Comparison of ENCODE assay signal across 8 mouse cellular contexts in genomic region chr8:110266741-110267140, GRCm38 (mm10). TPM values are rescaled to one million over a fixed set of nuclear protein-coding genes. Genes with fewer than 3 reads are reported as not detected.
DNase-seq lines count a peak whose midpoint lies in the region; ATAC-seq and TF ChIP-seq lines count a peak whose summit lies in the region.

Hydin (plus strand) TSS chr8:110266977.

- no peaks in the 10 kb centered on the region for H3K27me3 ChIP-seq in forebrain, embryonic 15.5 days
- H3K27me3 ChIP-seq in intestine, postnatal 0 days (replicated peaks; ENCODE audit: control insufficient read depth, insufficient read depth, low read length) = no peaks in the 10 kb centered on the region

- peak; percentile 95 for DNase-seq in ZHBTc4 (ENCODE audit: low read depth, low spot score)
- peak; percentile 46 for DNase-seq in cerebellum, adult 11 months
- peak; percentile 86 to 90 for DNase-seq in left cerebral cortex, postnatal 10 days (ENCODE audit: extremely low spot score in 1 of 2, low spot score in 2 of 2)
- peak; percentile 93 for DNase-seq in mesoderm, embryonic 11.5 days (ENCODE audit: low read depth, low spot score)
- DNase-seq in right cerebral cortex, postnatal 4 days = peak; percentile 88

- 1% methylated on average over 15 of the region's 15 CpGs for WGBS in forebrain, embryonic 15.5 days
- WGBS in intestine, postnatal 0 days = 1% methylated on average over 15 of the region's 15 CpGs

- no peaks in the 10 kb centered on the region for H3K9me3 ChIP-seq in forebrain, embryonic 15.5 days
- H3K9me3 ChIP-seq in intestine, postnatal 0 days (ENCODE audit: control insufficient read depth) = no peaks in the 10 kb centered on the region

- intact Hi-C loops in left cerebral cortex, postnatal 10 days (cut with DNase I) = no loop called here

- H3K9ac ChIP-seq in forebrain, embryonic 15.5 days (replicated peaks) = no peak within 1 kb of the TSS
- H3K9ac ChIP-seq in intestine, postnatal 0 days (ENCODE audit: low read depth, low read length) = no peak within 1 kb of the TSS

- H3K4me2 ChIP-seq in forebrain, embryonic 15.5 days (replicated peaks) = peak within 1 kb of the TSS; percentile 57
- H3K4me2 ChIP-seq in intestine, postnatal 0 days (replicated peaks; ENCODE audit: low read depth) = peak within 1 kb of the TSS; percentile 54

- no peak for TF ChIP-seq CTCF in intestine, postnatal 0 days (IDR thresholded peaks at IDR 0.05; ENCODE audit: low read depth)

- H3K4me1 ChIP-seq in forebrain, embryonic 15.5 days = peaks cover 12% of the 10 kb centered on the region
- peaks cover 4% of the 10 kb centered on the region; the same call in 1 of the 2 replicates for H3K4me1 ChIP-seq in intestine, postnatal 0 days (replicated peaks; ENCODE audit: control insufficient read depth, insufficient read depth, low read length)

- no peaks in the 10 kb centered on the region for H3K36me3 ChIP-seq in forebrain, embryonic 15.5 days
- H3K36me3 ChIP-seq in intestine, postnatal 0 days (ENCODE audit: control insufficient read depth, insufficient read depth) = no peaks in the 10 kb centered on the region

- peak; percentile 96 for ATAC-seq in forebrain, embryonic 15.5 days (replicated peaks)
- ATAC-seq in intestine, postnatal 0 days = peak; percentile 75
- ATAC-seq in granulocyte monocyte progenitor cell, adult 5-6 weeks (replicated peaks; ENCODE audit: poor library complexity, severe bottlenecking) = no peak

- H3K4me3 ChIP-seq in forebrain, embryonic 15.5 days = peak within 1 kb of the TSS; percentile 33
- H3K4me3 ChIP-seq in intestine, postnatal 0 days (ENCODE audit: low read depth, low read length) = peak within 1 kb of the TSS; percentile 25

- H3K27ac ChIP-seq in forebrain, embryonic 15.5 days (replicated peaks) = no peak within 1 kb of the TSS
- H3K27ac ChIP-seq in intestine, postnatal 0 days (ENCODE audit: low read depth, low read length) = no peak within 1 kb of the TSS

RNA-seq across cellular contexts. Expression of gene Hydin, which starts in this region (rescaled TPM):
- 0.43 and 0.55 TPM in 2 replicates for polyA plus RNA-seq in forebrain, embryonic 15.5 days (2015; fragmentation: Nextera tagmentation; extraction: Ambion mirVana)
- polyA plus RNA-seq in intestine, postnatal 0 days (2015; fragmentation: Nextera tagmentation; extraction: Ambion mirVana) = 0.05 and 0.07 TPM in 2 replicates
- total RNA-seq in left cerebral cortex, postnatal 10 days (2021) = under 1 TPM; 0.24 to 0.26 TPM
- not detected in 2 replicates for total RNA-seq in granulocyte monocyte progenitor cell, adult 5-6 weeks (2014; fragmentation: Nextera tagmentation)
- total RNA-seq in granulocyte monocyte progenitor cell, adult 5-6 weeks (2017) = not detected in 2 replicates

Comparison
In these comparisons a context has a peak if more than half of its experiments do, and no peak if none do; other contexts are left out.
1. Peak in ATAC-seq, H3K4me3 ChIP-seq and H3K4me2 ChIP-seq in forebrain, embryonic 15.5 days; RNA of the gene not detected or under 1 TPM.
2. Peak in ATAC-seq, H3K4me3 ChIP-seq and H3K4me2 ChIP-seq in intestine, postnatal 0 days; RNA of the gene not detected or under 1 TPM.
3. Peak in DNase-seq in left cerebral cortex, postnatal 10 days; RNA of the gene not detected or under 1 TPM.